Mouse (Mus musculus): ENCODE measurements around the gene Six3. TPM values are rescaled to one million over a fixed set of nuclear protein-coding genes. Genes with fewer than 3 reads are reported as not detected.

Six3 gene
- total RNA-seq, 2 experiments from 2014 or later = not detected

Other genes starting within 250 kb of the Six3 start
- gene Six2, start 74.7 kb downstream of the Six3 start, total RNA-seq (2021) = under 1 TPM; 0.24 to 0.61 TPM

Measured in heart, postnatal 14 days (tissue).